Mouse (Mus musculus) layer of hippocampus, postnatal 14 days (tissue): Measurements from ENCODE around the gene Cdh22. TPM values are rescaled to one million over a fixed set of nuclear protein-coding genes. Genes with fewer than 3 reads are reported as not detected.

ENCODE experiments used
- DNase-seq, 2 experiments: peaks; one replicate each; pipeline ENCODE4 v3.0.0; 2021 to 2022; ENCODE audit warnings: low spot score in 2 of 2, mixed read lengths in 1 of 2
- total RNA-seq, 2 experiments: library from RNA; stranded (reverse); gene quantifications; 2 replicates each; pipeline ENCODE4 v1.2.3; 2021

Cdh22 gene
- total RNA-seq, 2 experiments from 2014 or later: 9.5 to 12.7 TPM

- no peak for DNase-seq
Observed at GRCm38 (mm10) chr2:165211426-165212079, 23.1 kb downstream of the Cdh22 start.

- no peak for DNase-seq
Observed at GRCm38 (mm10) chr2:165210948-165211347, 23.7 kb downstream of the Cdh22 start.

- no peak for DNase-seq
Observed at GRCm38 (mm10) chr2:165207689-165208088, 27.0 kb downstream of the Cdh22 start.

GRCm38 (mm10) chr2:165207086-165207485, 27.6 kb downstream of the Cdh22 start:
- DNase-seq: no peak

- DNase-seq: no peak
Observed at GRCm38 (mm10) chr2:165205486-165205885, 29.2 kb downstream of the Cdh22 start.

GRCm38 (mm10) chr2:165204931-165205330, 29.7 kb downstream of the Cdh22 start:
- DNase-seq: no peak

- DNase-seq: peak; percentile 42 to 43
Observed at GRCm38 (mm10) chr2:165201761-165202751, 32.6 kb downstream of the Cdh22 start.

GRCm38 (mm10) chr2:165197546-165197945, 37.1 kb downstream of the Cdh22 start:
- DNase-seq: peak in 1 of 2 experiments; percentile 50

- no peak for DNase-seq
Observed at GRCm38 (mm10) chr2:165195411-165196182, 39.1 kb downstream of the Cdh22 start.

GRCm38 (mm10) chr2:165191483-165191882, 43.2 kb downstream of the Cdh22 start:
- no peak for DNase-seq

- no peak for DNase-seq
Observed at GRCm38 (mm10) chr2:165189546-165189945, 45.1 kb downstream of the Cdh22 start.

GRCm38 (mm10) chr2:165187648-165188380, 46.8 kb downstream of the Cdh22 start:
- DNase-seq: no peak

GRCm38 (mm10) chr2:165184015-165184633, 50.5 kb downstream of the Cdh22 start:
- DNase-seq: peak in 1 of 2 experiments; percentile 45

GRCm38 (mm10) chr2:165182085-165182976, 52.3 kb downstream of the Cdh22 start:
- no peak for DNase-seq

- no peak for DNase-seq
Observed at GRCm38 (mm10) chr2:165179231-165179630, 55.4 kb downstream of the Cdh22 start.

- DNase-seq: no peak
Observed at GRCm38 (mm10) chr2:165176965-165177364, 57.7 kb downstream of the Cdh22 start.

GRCm38 (mm10) chr2:165166664-165167435, 67.8 kb downstream of the Cdh22 start:
- no peak for DNase-seq

- DNase-seq: no peak
Observed at GRCm38 (mm10) chr2:165162221-165162620, 72.4 kb downstream of the Cdh22 start.
